Mouse (Mus musculus) testis, adult 2 months (tissue): ENCODE results near the gene Znrf1. TPM values are rescaled to one million over a fixed set of nuclear protein-coding genes. Genes with fewer than 3 reads are reported as not detected.

Source experiments
- H3K27ac ChIP-seq: fragments of 200-500 bp; 2 replicates; pipeline ENCODE4 v1.5.1; 2012; ENCODE audit warnings: low read depth, low read length; ENCODE audit not compliant: control insufficient read depth, insufficient read depth
- H3K27me3 ChIP-seq: fragments of 200-500 bp; 2 replicates; pipeline ENCODE4 v1.6.1; 2012; ENCODE audit warnings: mild to moderate bottlenecking, low read length, moderate library complexity; ENCODE audit not compliant: control insufficient read depth, insufficient read depth
- H3K36me3 ChIP-seq: fragments of 200-500 bp; 2 replicates; pipeline ENCODE4 v1.6.1; 2012; ENCODE audit warnings: mild to moderate bottlenecking, low read length; ENCODE audit not compliant: control insufficient read depth, insufficient read depth
- H3K4me1 ChIP-seq: fragments of 200-500 bp; 2 replicates; pipeline ENCODE4 v1.6.1; 2012; ENCODE audit warnings: low read length; ENCODE audit not compliant: control insufficient read depth, insufficient read depth
- H3K4me3 ChIP-seq: fragments of 200-500 bp; 2 replicates; pipeline ENCODE4 v1.5.1; 2012; ENCODE audit warnings: low read depth, mild to moderate bottlenecking, low read length, moderate library complexity, mixed read lengths; ENCODE audit not compliant: control insufficient read depth
- CTCF ChIP-seq: fragments of 200-500 bp; IDR thresholded peaks from 2 replicates; pipeline ENCODE4 v1.5.1; 2012; ENCODE audit warnings: low read depth, mild to moderate bottlenecking, inconsistent platforms, low read length, moderate library complexity; ENCODE audit not compliant: control insufficient read depth, insufficient read depth, insufficient replicate concordance
- POLR2A ChIP-seq: fragments of 200-500 bp; IDR thresholded peaks from 2 replicates; pipeline ENCODE4 v1.6.1; 2012; ENCODE audit warnings: low read depth, mild to moderate bottlenecking, inconsistent platforms, low read length, moderate library complexity; ENCODE audit not compliant: control insufficient read depth
- polyA plus RNA-seq: library from polyadenylated mRNA; depleted of rRNA; stranded (reverse); fragments of >200 nt; gene quantifications from 2 replicates; pipeline ENCODE4 v1.2.3, GENCODE M21; 2012

Gene Znrf1
- polyA plus RNA-seq, 1 experiment = 95.0 TPM

DNA sequence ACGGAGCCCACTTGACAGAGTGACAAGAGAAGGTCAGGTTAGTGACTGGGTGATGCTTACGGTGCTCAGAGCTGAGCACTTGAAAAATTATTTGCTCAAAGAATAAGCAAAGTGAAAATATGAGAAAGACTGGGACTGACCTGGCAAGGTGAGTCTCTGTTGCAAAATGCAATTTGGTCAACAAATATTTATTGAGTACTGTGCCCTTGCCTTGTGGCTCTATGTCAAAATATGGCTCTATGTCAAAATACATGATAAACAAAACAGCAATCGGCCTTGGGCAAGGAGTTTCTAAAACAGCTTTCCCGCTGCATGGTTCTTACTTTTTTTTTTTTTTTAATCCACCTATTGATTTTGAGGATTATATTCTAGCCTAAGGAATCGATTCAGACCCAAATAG, 406 bp upstream of the Znrf1 start:
- no peak for TF ChIP-seq CTCF
- no peak for TF ChIP-seq POLR2A

DNA sequence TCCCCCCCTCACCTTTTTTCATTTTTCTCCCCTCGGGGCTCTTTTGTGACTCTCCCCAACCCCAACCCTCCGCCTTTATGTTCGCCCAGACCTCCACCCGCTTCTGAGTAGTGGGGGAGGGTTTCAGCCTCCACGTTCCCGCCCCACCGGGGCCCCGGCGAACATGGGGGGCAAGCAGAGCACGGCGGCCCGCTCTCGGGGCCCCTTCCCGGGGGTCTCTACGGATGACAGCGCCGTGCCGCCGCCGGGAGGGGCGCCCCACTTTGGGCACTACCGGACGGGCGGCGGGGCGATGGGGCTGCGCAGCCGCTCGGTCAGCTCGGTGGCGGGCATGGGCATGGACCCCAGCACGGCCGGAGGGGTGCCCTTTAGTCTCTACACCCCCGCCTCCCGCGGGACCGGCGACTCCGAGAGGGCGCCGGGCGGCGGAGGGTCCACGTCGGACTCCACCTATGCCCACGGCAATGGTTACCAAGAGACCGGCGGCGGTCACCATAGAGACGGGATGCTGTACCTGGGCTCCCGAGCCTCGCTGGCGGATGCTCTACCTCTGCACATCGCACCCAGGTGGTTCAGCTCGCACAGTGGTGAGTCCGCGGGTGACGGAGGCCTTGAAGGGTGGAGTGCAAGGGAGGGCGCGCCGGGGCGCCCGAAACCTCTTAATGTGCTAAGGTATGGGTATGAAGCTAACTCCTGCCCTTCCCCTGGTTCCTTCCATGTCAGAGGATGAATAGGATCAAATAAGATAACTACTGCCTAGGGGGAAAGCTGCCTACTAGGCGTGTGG, 1.3 kb downstream of the Znrf1 start:
- Histone ChIP-seq H3K36me3 (no peaks in the 10 kb centered on the region), H3K27me3 (no peaks in the 10 kb centered on the region), H3K27ac (peak overlapping the region; percentile 69), H3K4me3 (peak overlapping the region; percentile 99), H3K4me1 (peaks cover 7% of the 10 kb centered on the region)
- TF ChIP-seq CTCF = no peak
- TF ChIP-seq POLR2A = peak; percentile 34; the same call in 1 of the 2 replicates

More for the DNA sequence above, 406 bp upstream of the Znrf1 start:
- peak overlapping the region; percentile 99 for H3K27ac ChIP-seq
- H3K4me1 ChIP-seq = peaks cover 7% of the 10 kb centered on the region
- H3K4me3 ChIP-seq = peak overlapping the region; percentile 99
- H3K36me3 ChIP-seq = no peaks in the 10 kb centered on the region
- H3K27me3 ChIP-seq = no peaks in the 10 kb centered on the region

DNA sequence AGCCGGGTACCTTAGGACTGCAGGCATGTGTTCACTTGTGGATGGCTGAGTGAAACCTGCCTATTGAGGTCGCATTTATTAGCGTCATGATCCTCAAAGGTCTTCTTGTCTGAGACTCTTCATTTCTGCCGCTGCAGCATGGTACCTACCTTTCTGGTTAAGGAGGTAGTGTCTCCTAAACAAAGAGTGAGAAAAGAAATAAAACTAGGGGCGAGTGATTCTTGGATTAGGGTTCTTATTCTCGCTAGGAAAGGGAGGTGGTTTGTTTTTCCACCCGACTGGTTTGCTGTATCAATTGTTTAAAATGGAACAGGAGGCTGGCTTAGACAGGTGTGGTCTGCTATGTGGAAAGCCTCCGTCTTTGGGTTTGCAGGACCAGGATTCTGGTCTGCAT, 1.9 kb downstream of the Znrf1 start:
- no peaks in the 10 kb centered on the region for H3K36me3 ChIP-seq
- peak overlapping the region; percentile 99 for H3K4me3 ChIP-seq
- no peak for TF ChIP-seq CTCF
- TF ChIP-seq POLR2A = no peak
- H3K4me1 ChIP-seq = peaks cover 7% of the 10 kb centered on the region
- H3K27me3 ChIP-seq = no peaks in the 10 kb centered on the region
- peak overlapping the region; percentile 69 for H3K27ac ChIP-seq

DNA sequence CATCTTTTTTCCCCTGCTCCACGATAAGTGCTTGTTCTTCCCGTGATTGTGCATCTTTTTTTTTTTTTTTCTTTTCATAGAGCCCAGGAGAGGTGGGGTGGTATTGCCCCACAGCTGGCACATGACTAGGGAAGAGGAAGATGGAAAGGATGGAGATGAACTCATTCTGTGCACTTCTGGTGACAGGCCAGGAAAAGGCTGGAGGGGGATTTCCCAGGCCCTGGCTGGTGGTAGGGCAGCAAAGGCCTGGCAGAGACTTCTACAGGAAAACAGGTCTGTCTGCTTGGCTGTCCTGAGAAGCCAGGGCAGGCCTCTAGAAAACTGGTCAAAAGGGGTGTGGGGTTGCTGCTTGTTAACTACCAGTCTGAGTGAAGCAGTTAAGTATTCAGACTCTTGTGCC, 2.3 kb downstream of the Znrf1 start:
- TF ChIP-seq POLR2A = no peak
- TF ChIP-seq CTCF = no peak
- Histone ChIP-seq H3K36me3 (no peaks in the 10 kb centered on the region), H3K4me1 (peaks cover 7% of the 10 kb centered on the region), H3K27me3 (no peaks in the 10 kb centered on the region), H3K27ac (peak overlapping the region; percentile 63), H3K4me3 (peak overlapping the region; percentile 99)

DNA sequence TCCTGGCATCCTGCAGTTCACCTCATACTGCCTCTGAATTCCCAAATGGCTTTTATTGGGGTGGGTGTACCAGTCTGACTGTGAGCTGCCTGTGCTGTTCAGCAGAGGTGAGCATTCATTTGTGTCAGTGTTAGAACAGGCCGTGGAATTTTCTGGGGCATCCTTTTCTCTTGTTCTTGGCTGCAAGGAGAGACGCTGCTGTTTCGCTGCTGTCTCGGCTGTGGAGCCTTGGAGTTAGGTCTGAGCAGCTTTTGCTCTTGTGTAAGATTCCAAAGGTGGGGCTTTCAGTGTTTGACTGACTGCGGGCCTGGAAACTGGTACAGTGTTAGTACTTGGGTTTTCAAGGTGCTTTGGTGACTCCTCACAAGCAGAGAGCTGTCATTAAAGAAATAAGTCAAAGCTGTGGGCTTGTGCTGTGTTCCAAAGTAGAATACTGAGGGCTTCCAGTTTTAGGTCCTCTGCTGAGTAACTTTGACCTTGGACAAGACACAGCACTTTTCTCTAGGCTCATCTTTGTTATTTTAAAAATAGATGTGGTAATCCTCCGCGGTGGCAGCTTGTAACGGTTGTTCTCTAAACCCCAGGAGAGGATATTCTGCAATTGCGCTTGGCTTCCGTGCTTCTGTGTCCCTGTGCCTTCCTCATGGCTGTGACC, 3.7 kb downstream of the Znrf1 start:
- H3K4me3 ChIP-seq = peak overlapping the region; percentile 16
- H3K36me3 ChIP-seq = no peaks in the 10 kb centered on the region
- peaks cover 5% of the 10 kb centered on the region for H3K4me1 ChIP-seq
- TF ChIP-seq CTCF = no peak
- no peak for TF ChIP-seq POLR2A
- H3K27ac ChIP-seq = no peak overlapping the region
- H3K27me3 ChIP-seq = no peaks in the 10 kb centered on the region

DNA sequence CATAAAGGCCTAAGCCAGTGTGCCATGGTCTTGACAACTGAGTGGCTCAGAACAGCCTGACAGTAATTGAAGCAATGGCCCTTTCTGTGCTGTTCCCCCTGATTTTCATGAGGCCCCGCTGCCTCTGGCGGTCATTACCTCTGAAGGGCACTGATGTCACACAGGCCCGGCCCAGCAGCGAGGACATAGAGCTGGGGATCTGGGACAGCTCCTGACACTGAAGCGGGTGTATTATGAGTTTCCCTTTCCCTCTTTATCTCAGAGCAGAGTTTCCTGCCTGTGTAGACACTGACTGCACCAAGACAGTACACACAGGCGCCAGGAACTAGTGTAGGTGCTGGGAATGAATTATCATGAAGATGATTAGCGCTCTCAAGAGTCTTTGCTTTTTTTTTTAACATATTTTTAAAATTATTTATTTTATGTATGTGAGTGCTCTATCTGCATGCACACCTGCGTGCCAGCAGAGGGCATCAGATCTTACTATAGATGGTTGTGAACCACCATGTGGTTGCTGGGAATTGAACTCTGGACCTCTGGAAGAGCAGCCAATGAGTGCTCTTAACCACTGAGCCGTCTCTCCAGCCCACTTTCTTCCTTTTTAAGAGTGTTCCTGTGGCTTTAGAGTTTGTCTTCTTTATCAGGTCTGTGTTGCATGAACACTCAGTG, 7.9 kb downstream of the Znrf1 start:
- TF ChIP-seq CTCF = no peak
- TF ChIP-seq POLR2A = no peak
- Histone ChIP-seq H3K4me3 (no peak overlapping the region), H3K4me1 (no peaks in the 10 kb centered on the region; the same call in 1 of the 2 replicates), H3K27me3 (no peaks in the 10 kb centered on the region), H3K27ac (no peak overlapping the region), H3K36me3 (no peaks in the 10 kb centered on the region)

DNA sequence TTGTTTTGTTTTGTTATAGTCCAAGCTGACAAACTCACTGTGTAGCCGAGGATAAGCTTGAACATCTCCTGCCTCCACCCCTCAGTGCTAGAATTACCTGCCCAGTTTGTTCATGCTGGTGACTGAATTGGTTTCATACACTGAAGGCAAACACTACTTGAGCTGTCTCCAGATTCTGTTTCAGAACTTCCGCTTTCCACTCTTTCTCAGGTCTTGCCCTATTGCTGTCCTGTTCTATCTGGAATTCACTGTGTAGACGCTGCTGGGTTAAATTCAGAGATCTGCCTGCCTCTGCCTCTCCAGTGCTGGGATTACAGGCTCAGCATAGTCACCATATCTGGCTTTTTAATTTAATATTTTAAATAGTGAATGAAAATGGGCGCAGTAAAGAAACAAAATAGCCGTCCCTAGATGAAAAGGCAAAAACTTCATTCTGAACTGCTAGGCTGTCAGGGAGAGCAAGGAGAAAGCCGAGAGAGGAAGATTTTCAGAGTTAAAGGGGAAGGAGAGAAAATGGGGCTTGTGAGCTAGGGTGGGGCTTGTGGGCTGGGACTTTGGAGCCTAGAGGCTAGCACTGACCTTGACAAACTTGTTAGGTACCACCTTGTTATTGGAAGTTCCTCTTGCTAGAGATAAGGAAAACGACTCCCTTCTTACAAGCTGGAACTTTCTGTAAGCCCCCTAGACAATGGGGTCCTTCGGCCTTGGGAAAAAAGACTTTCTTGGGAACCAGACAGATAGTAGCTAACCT, 9.7 kb downstream of the Znrf1 start:
- H3K27me3 ChIP-seq = no peaks in the 10 kb centered on the region
- no peak overlapping the region for H3K27ac ChIP-seq
- no peaks in the 10 kb centered on the region for H3K36me3 ChIP-seq
- TF ChIP-seq POLR2A = no peak
- TF ChIP-seq CTCF = no peak
- H3K4me3 ChIP-seq = no peak overlapping the region
- peaks cover 3% of the 10 kb centered on the region; the same call in 1 of the 2 replicates for H3K4me1 ChIP-seq
